Comparison of ENCODE assay signal across 15 mouse cellular contexts in genomic region chrX:140527231-140527630, GRCm38 (mm10).
"Had no signal": no experiment of that assay in that cellular context is flagged by ENCODE, and none has a peak within 500 bp of the region (broad histone marks: within the 10 kb centered on the region; RNA-seq: fewer than 3 reads in every experiment).

No protein-coding gene starts in this region.

- H3K9ac ChIP-seq: liver, embryonic 13.5 days; lung, embryonic 14.5 days; stomach, embryonic 15.5 days had no signal

- ATAC-seq: inflammation-experienced regulatory T-cells, adult 6 months; intestine, embryonic 16.5 days had no signal

- DNase-seq: kidney, adult 18-20 months; layer of hippocampus, adult 9-11 months; liver, embryonic 13.5 days; lung, embryonic 14.5 days; lung, postnatal 36 days; midbrain, embryonic 14.5 days; retina, postnatal 1 day; right cerebral cortex, postnatal 25 days; spleen, adult 18-20 months; thymus, postnatal 25 days had no signal

- H3K36me3 ChIP-seq: liver, embryonic 13.5 days; stomach, embryonic 15.5 days had no signal

- H3K4me2 ChIP-seq: liver, embryonic 13.5 days; lung, embryonic 14.5 days; midbrain, embryonic 11.5 days; stomach, embryonic 15.5 days had no signal

- H3K9me3 ChIP-seq: liver, embryonic 13.5 days; stomach, embryonic 15.5 days had no signal

- H3K27me3 ChIP-seq: liver, embryonic 13.5 days; stomach, embryonic 15.5 days had no signal

- H3K4me3 ChIP-seq: layer of hippocampus, adult 2 months; liver, embryonic 13.5 days; stomach, embryonic 15.5 days had no signal

- H3K27ac ChIP-seq: layer of hippocampus, adult 2 months; liver, embryonic 13.5 days; stomach, embryonic 15.5 days had no signal
